Mouse (Mus musculus) Patski (cell line): ENCODE data around the gene Lgr4. TPM values are rescaled to one million over a fixed set of nuclear protein-coding genes. Genes with fewer than 3 reads are reported as not detected.

Experiments
- ATAC-seq: fragments of 100-300 bp; one replicate; pipeline ENCODE4 v1.8.0; 2021
- CTCF ChIA-PET: fragments of 350-600 bp; sonication (Branson Sonifier 250); formaldehyde crosslinking; loops from one replicate; lab custom pipeline; 2022; ENCODE audit warnings: inconsistent platforms; lab: Charles Lee
- POLR2A ChIA-PET: fragments of 350-600 bp; sonication (Branson Sonifier 250); formaldehyde crosslinking; loops from one replicate; lab custom pipeline; 2022; ENCODE audit warnings: antibody characterized with exemption, inconsistent platforms; lab: Charles Lee
- DNase-seq: peaks from one replicate; pipeline ENCODE4 v3.0.0-alpha.2; 2011; ENCODE audit warnings: low read depth, low spot score
- H3K27me3 ChIP-seq: fragments of 371-371 bp; one replicate; pipeline ENCODE4 v1.5.1; 2021
- CTCF ChIP-seq: fragments of 100-300 bp; IDR thresholded peaks from one replicate; pipeline ENCODE4 v1.5.1; 2021
- in situ Hi-C: fragments of 300-500 bp; cut with MboI; formaldehyde crosslinking; loops from 3 replicates; pipeline ENCODE4 v1.11.1; 2018; ENCODE audit warnings: low pct_unique_long_range_greater_than_20kb, mixed read lengths
- polyA plus RNA-seq: library from polyadenylated mRNA; unstranded; gene quantifications from one replicate; pipeline ENCODE4 v1.2.3, GENCODE M21; 2021

Gene Lgr4
- polyA plus RNA-seq, 1 experiment from 2014 or later, result 48.5 TPM

DNA sequence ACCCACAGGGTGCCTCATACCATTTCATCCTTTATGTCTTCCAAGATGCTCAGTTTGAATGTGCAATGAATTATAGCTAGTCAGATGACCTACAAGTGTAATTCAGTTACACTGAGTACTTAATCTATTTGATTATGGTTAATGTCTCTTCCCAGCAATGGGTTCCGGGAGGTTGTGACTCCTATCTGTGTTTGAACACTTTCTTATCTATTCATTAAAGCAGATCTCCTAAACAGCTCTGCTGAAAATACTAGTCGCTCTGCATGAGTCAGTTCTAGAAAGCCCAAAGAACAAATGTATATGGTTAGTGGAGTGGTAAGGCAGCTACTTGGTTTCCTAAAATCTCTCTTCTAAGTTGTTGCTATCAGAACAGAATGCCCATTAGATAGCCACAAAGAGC, 77.6 kb downstream of the Lgr4 start:
- DNase-seq (no peak), ATAC-seq (no peak)
- no peaks in the 10 kb centered on the region for H3K27me3 ChIP-seq
- in situ Hi-C loops, result no loop called here
- no peak for TF ChIP-seq CTCF
- ChIA-PET CTCF (no interaction called here), POLR2A (no interaction called here)

DNA sequence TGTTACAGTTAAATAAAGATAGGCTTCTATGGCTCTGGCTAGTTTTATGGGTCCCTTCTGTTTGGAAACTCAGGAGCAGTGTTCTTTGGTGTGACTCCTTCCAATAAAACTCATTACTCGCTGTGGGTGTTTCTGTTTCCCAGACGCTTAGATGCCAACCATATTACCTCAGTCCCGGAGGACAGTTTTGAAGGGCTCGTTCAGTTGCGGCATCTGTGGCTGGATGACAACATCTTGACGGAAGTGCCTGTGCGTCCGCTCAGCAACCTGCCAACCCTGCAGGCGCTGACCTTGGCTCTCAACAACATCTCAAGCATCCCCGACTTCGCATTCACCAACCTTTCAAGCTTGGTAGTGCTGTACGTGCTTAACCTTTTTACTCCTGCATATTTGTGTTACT, 79.0 kb downstream of the Lgr4 start:
- ChIA-PET CTCF (interaction anchor here (0.9 to 1.2 kb wide), 4 partner anchors 14 to 93 kb away, joined by 3 to 7 read pairs (median 3); no protein-coding TSS in a partner anchor), POLR2A (no interaction called here)
- TF ChIP-seq CTCF, result no peak
- peak; percentile 44 for ATAC-seq
- in situ Hi-C loops, result no loop called here
- no peaks in the 10 kb centered on the region for H3K27me3 ChIP-seq
- no peak for DNase-seq

DNA sequence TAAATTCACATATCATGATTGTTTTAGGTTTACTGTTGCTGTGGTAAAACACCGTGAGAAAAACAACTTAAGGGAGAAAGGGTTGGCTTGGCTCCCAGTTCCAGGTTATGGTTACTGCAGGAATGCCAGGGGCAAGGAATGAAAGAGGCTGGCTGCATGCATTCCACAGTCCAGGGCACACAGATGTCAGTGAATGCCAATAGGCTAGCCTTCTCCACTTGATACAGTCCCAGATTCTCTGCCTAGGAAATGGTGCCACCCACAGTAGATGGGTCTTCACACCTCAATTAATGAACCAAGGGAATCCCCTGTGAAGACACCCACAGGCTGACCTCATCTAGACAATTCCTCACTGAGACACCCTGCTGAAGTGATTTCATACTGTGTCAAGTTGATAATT, 87.2 kb downstream of the Lgr4 start:
- POLR2A ChIA-PET, result no interaction called here

DNA sequence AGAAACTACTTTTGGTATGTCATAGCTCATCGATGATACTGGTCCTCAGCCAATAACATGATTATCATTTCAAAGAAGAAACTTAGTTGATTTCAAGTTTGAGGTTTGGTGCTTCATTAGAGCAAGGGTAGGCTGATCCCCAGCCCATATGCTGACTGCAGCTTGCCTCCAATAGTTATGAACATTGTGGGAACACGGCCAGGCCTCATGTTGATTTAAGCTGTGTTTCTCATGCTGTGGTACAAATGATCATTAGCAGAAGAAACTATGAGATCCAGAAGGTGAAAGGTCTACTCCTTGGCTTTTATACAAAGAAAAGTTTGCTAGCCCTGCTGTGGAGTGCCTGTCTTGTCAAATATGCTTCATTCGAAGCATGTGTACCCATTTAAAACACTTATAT, 87.7 kb downstream of the Lgr4 start:
- ATAC-seq (no peak), DNase-seq (no peak)
- POLR2A ChIA-PET, result no interaction called here
- no peak for TF ChIP-seq CTCF
- CTCF ChIA-PET, result no interaction called here
- in situ Hi-C loops, result loop anchor here (10.0 kb wide), 1 partner anchor 560 kb away; no protein-coding TSS in a partner anchor
- H3K27me3 ChIP-seq, result no peaks in the 10 kb centered on the region

More for the DNA sequence above, 87.2 kb downstream of the Lgr4 start:
- DNase-seq (no peak), ATAC-seq (no peak)
- in situ Hi-C loops, result loop anchor here (10.0 kb wide), 1 partner anchor 560 kb away; no protein-coding TSS in a partner anchor
- CTCF ChIA-PET, result interaction anchor here (1.9 kb wide), 1 partner anchor 13 kb away, joined by 6 read pairs; the partner anchor contains the start of gene Ccdc34
- no peaks in the 10 kb centered on the region for H3K27me3 ChIP-seq
- no peak for TF ChIP-seq CTCF

DNA sequence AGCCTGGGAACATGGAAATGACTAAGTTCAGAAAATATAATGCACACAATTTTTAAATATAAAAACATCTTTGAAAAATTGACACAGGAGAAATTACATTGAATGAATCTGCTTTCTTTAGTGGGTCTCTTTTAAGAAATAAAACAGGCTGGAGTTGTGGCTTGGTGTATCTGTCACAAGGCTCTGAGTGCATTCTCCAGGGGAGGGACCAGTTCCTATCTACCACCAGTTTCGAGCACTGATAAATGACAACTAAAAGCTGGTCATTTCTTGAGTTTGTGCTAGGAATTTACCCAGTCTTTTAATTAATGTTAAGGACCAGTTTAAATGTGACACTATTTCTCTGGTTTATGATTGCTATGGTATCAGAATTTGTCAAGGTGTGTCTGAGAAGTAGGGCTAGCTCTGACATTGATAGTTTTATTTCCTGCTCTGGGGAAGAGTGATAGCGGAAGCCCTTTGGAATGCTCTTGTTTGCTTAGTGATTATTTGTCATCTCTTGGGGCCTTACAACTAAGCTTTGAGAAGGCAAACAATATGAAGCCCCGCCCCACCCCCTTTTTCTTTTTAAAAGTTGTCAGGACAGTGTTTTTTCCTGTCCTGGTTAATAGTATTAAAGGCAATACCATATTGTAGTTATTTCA, 88.3 kb downstream of the Lgr4 start:
- no peaks in the 10 kb centered on the region for H3K27me3 ChIP-seq
- ChIA-PET CTCF (no interaction called here), POLR2A (interaction anchor here (1.2 kb wide), 1 partner anchor 11 kb away, joined by 3 read pairs; the partner anchor contains the start of gene Ccdc34)
- ATAC-seq (no peak), DNase-seq (no peak)
- TF ChIP-seq CTCF, result no peak
- in situ Hi-C loops, result loop anchor here (10.0 kb wide), 1 partner anchor 559 kb away; no protein-coding TSS in a partner anchor

DNA sequence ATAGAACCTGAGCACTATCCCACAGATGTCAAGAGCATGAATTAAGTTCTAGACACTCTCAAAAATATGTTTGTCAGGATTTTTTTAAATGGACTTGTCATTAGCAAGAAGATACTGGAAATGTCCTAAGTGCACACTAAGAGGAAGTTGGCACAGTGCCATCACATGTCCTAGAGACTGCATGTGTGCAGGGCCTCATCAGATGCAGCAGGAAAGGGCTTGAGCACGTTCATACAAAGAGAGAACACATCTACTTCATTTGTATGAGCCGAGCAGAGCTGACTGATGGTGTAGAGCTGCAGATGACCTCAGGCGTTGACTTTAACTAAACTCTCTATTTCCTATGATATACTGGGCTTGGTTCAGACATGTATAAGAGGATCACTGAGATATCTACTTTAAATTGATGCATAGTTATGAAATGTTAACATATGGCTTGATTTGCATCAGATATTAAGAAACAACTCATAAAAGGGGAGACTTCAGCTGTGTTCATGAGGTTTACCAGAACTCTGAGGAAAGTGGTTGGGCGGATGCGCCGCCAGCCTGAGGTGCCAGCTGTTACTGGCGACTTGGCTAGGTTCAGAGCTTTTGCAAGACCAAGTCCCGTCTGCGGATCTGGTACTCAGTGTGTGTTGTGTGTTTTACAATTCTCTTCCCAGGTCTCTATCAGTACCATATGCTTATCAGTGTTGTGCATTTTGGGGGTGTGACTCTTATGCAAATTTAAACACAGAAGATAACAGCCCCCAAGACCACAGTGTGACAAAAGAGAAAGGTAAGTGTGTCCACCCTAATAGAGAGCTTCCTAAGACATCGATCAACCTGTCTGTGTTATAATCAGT, 90.2 kb downstream of the Lgr4 start:
- POLR2A ChIA-PET, result no interaction called here

DNA sequence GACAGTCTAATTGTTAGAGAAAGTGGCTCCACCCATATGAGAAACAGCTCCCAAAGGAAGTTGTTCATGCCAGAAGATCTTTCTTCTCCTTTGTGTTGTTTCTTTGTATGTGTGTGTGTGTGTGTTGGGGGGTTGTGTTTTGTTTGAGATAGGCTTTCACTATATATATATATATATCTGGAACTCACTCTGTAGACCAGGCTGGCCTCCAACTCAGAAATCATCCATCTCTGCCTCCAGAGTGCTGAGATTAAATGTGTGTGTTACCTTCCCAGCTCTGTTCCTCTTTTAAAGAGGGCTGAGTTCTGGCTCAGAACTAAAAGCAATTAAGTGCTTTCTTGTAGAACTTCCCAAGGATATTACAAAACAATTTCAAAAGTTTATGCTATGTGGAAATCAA, 92.0 kb downstream of the Lgr4 start:
- in situ Hi-C loops, result loop anchor here (10.0 kb wide), 1 partner anchor 555 kb away; no protein-coding TSS in a partner anchor
- DNase-seq, result no peak

More for the DNA sequence above, 90.2 kb downstream of the Lgr4 start:
- no peak for TF ChIP-seq CTCF
- H3K27me3 ChIP-seq, result no peaks in the 10 kb centered on the region
- ATAC-seq (no peak), DNase-seq (no peak)
- in situ Hi-C loops, result loop anchor here (10.0 kb wide), 1 partner anchor 557 kb away; no protein-coding TSS in a partner anchor
- CTCF ChIA-PET, result interaction anchor here (2.0 kb wide), 1 partner anchor 10 kb away, joined by 5 read pairs; no protein-coding TSS in a partner anchor

DNA sequence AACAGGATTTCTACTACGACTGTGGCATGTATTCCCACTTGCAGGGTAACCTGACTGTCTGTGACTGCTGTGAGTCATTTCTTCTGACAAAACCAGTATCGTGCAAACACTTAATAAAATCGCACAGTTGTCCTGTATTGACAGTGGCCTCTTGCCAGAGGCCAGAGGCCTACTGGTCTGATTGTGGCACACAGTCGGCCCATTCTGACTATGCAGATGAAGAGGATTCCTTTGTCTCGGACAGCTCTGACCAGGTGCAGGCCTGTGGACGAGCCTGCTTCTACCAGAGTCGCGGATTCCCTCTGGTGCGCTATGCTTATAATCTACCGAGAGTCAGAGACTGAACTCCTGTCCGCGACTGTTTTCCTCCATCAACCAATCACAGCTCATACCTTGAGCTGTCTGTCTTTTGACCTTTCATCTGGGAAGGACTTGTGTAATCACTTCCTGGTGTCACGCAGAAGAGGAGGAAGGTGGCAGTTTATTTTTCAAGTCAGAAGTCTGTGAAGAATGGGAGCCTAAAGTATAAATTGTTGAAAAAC, 94.8 kb downstream of the Lgr4 start:
- no peaks in the 10 kb centered on the region for H3K27me3 ChIP-seq
- ATAC-seq, result no peak
- no peak for TF ChIP-seq CTCF
- DNase-seq, result no peak
- in situ Hi-C loops, result no loop called here
- ChIA-PET CTCF (interaction anchor here (1.2 to 1.8 kb wide), 2 partner anchors 22 to 108 kb away, joined by 3 to 6 read pairs; no protein-coding TSS in a partner anchor), POLR2A (no interaction called here)

More for the DNA sequence above, 92.0 kb downstream of the Lgr4 start:
- ChIA-PET POLR2A (interaction anchor here (0.6 kb wide), 1 partner anchor 110 kb away, joined by 5 read pairs; no protein-coding TSS in a partner anchor), CTCF (interaction anchor here (1.6 to 1.8 kb wide), 2 partner anchors 9 to 13 kb away, joined by 3 to 4 read pairs; no protein-coding TSS in a partner anchor)
- ATAC-seq, result no peak
- TF ChIP-seq CTCF, result no peak
- H3K27me3 ChIP-seq, result no peaks in the 10 kb centered on the region

DNA sequence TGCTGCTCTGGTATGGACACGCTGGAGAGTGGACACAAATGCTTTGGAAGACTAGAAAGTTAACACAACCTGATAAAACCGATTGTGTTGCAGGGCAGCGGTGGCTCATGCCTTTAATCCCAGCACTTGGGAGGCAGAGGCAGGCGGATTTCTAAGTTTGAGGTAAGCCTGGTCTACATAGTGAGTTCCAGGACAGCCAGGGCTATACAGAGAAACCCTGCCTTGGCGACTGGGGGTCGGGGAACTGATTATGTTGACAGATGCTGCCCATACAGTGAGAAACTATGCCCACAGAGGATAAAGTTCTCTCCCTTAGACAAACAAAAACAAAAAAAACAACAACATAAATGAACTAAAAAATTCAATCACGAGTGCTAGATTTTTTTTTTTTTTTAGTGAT, 99.6 kb downstream of the Lgr4 start:
- ChIA-PET CTCF (interaction anchor here (1.0 to 2.0 kb wide), 3 partner anchors 13 to 187 kb away, joined by 3 to 7 read pairs (median 6); no protein-coding TSS in a partner anchor), POLR2A (interaction anchor here (1.3 to 2.5 kb wide), 2 partner anchors 11 to 98 kb away, joined by 3 to 8 read pairs; no protein-coding TSS in a partner anchor)
- ATAC-seq (no peak), DNase-seq (no peak)
- H3K27me3 ChIP-seq, result no peaks in the 10 kb centered on the region
- no peak for TF ChIP-seq CTCF
- in situ Hi-C loops, result loop anchor here (5.0 kb wide), 2 partner anchors 95 to 185 kb away; no protein-coding TSS in a partner anchor
